Mouse (Mus musculus) testis, adult 2 months (tissue): ENCODE results near the gene Banp.

Experiments
- CTCF ChIP-seq: fragments of 200-500 bp; IDR thresholded peaks from 2 replicates; pipeline ENCODE4 v1.5.1; 2012; ENCODE audit warnings: low read depth, mild to moderate bottlenecking, inconsistent platforms, low read length, moderate library complexity; ENCODE audit not compliant: control insufficient read depth, insufficient read depth, insufficient replicate concordance
- POLR2A ChIP-seq: fragments of 200-500 bp; IDR thresholded peaks from 2 replicates; pipeline ENCODE4 v1.6.1; 2012; ENCODE audit warnings: low read depth, mild to moderate bottlenecking, inconsistent platforms, low read length, moderate library complexity; ENCODE audit not compliant: control insufficient read depth

DNA sequence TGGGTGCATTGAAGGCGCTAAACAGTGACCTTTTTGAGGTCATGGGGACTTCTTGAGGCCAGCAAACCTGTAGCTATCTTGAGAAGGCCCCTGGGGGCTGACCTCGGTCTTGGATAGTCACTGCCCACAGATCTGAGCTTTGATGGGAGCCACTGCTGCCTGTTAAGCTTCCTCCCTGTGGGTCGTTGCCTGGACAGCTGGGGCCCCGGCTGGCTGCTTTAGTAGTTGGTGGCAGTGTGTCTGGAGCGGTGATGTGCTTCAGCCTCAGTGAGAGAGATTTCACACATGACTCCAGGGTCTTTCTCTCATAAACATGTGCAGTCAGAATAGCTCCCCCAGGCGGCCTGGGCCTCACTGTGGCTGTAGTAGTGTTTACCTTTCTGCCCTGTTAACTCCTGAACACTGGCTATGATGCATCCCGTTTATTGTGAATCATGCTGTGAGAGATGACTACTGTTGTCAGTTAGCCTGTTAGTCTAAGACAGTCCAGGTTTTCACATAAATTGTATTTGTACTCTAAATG, 61.6 kb downstream of the Banp start:
- no peak for TF ChIP-seq POLR2A
- TF ChIP-seq CTCF: no peak
